Mouse (Mus musculus): Measurements from ENCODE around the gene Alg9. TPM values are rescaled to one million over a fixed set of nuclear protein-coding genes. Genes with fewer than 3 reads are reported as not detected.

Alg9 gene
- polyA plus RNA-seq, 1 experiment from 2014 or later: 35.0 TPM

- 80% methylated on average over 2 of the region's 2 CpGs for WGBS
- Histone ChIP-seq H3K27ac (no peak overlapping the region), H3K9me3 (no peaks in the 10 kb centered on the region), H3K4me1 (peaks cover 25% of the 10 kb centered on the region), H3K27me3 (ENCODE audit: poor library complexity, severe bottlenecking) (peaks cover 37% of the 10 kb centered on the region), H3K36me3 (replicated peaks) (no peaks in the 10 kb centered on the region), H3K4me3 (no peak overlapping the region)
- DNase-seq (ENCODE audit: extremely low spot score, low spot score): no peak
Observed at GRCm38 (mm10) chr9:50742744-50743143, 32.1 kb upstream of the Alg9 start.

GRCm38 (mm10) chr9:50745806-50746205, 29.0 kb upstream of the Alg9 start:
- Histone ChIP-seq H3K27ac (peak overlapping the region; percentile 74), H3K4me3 (peak overlapping the region; percentile 51), H3K9me3 (no peaks in the 10 kb centered on the region), H3K4me1 (peaks cover 14% of the 10 kb centered on the region), H3K27me3 (ENCODE audit: poor library complexity, severe bottlenecking) (peaks cover 34% of the 10 kb centered on the region), H3K36me3 (replicated peaks) (no peaks in the 10 kb centered on the region)
- DNase-seq (ENCODE audit: extremely low spot score, low spot score): no peak
- WGBS: 9% methylated on average over 7 of the region's 7 CpGs

- under 1% methylated on average over 19 of the region's 19 CpGs for WGBS
Observed at GRCm38 (mm10) chr9:50746214-50746677, 28.6 kb upstream of the Alg9 start, which contains the start of gene 2310030G06Rik. Gene 2310030G06Rik (minus strand): TSS chr9:50746536.

GRCm38 (mm10) chr9:50750706-50751105, 24.1 kb upstream of the Alg9 start:
- Histone ChIP-seq H3K27ac (no peak overlapping the region), H3K9me3 (no peaks in the 10 kb centered on the region), H3K27me3 (ENCODE audit: poor library complexity, severe bottlenecking) (peaks cover 50% of the 10 kb centered on the region), H3K36me3 (replicated peaks) (no peaks in the 10 kb centered on the region), H3K4me1 (peaks cover 36% of the 10 kb centered on the region), H3K4me3 (no peak overlapping the region)
- WGBS: 71% methylated on average over 6 of the region's 6 CpGs
- no peak for DNase-seq (ENCODE audit: extremely low spot score, low spot score)

More at GRCm38 (mm10) chr9:50746214-50746677, 28.6 kb upstream of the Alg9 start, which contains the start of gene 2310030G06Rik:
- Histone ChIP-seq H3K36me3 (replicated peaks) (no peaks in the 10 kb centered on the region), H3K27ac (peak within 1 kb of the TSS; percentile 74), H3K27me3 (ENCODE audit: poor library complexity, severe bottlenecking) (peaks cover 38% of the 10 kb centered on the region), H3K4me1 (peaks cover 18% of the 10 kb centered on the region), H3K4me3 (peak within 1 kb of the TSS; percentile 51), H3K9me3 (no peaks in the 10 kb centered on the region)
- DNase-seq (ENCODE audit: extremely low spot score, low spot score): no peak

- peaks cover 44% of the 10 kb centered on the region for H3K27me3 ChIP-seq (ENCODE audit: poor library complexity, severe bottlenecking)
- peaks cover 29% of the 10 kb centered on the region for H3K4me1 ChIP-seq
- no peaks in the 10 kb centered on the region for H3K36me3 ChIP-seq (replicated peaks)
- no peak within 1 kb of the TSS for H3K27ac ChIP-seq
- no peak within 1 kb of the TSS for H3K4me3 ChIP-seq
- H3K9me3 ChIP-seq: no peaks in the 10 kb centered on the region
- WGBS: 76% methylated on average over 22 of the region's 22 CpGs
- no peak for DNase-seq (ENCODE audit: extremely low spot score, low spot score)
Observed at GRCm38 (mm10) chr9:50751323-50751722, 23.5 kb upstream of the Alg9 start, which contains the start of gene Cryab. Gene Cryab (plus strand): TSS chr9:50751325.

- peaks cover 31% of the 10 kb centered on the region for H3K4me1 ChIP-seq
- H3K36me3 ChIP-seq (replicated peaks): no peaks in the 10 kb centered on the region
- 68% methylated on average over 14 of the region's 14 CpGs for WGBS
- no peaks in the 10 kb centered on the region for H3K9me3 ChIP-seq
- DNase-seq (ENCODE audit: extremely low spot score, low spot score): no peak
- peaks cover 36% of the 10 kb centered on the region for H3K27me3 ChIP-seq (ENCODE audit: poor library complexity, severe bottlenecking)
- H3K4me3 ChIP-seq: no peak within 1 kb of the TSS
- H3K27ac ChIP-seq: no peak within 1 kb of the TSS
Observed at GRCm38 (mm10) chr9:50752054-50752602, 22.7 kb upstream of the Alg9 start, which contains the start of gene Hspb2. Gene Hspb2 (minus strand): TSS chr9:50752354.

- Histone ChIP-seq H3K4me1 (peaks cover 31% of the 10 kb centered on the region), H3K27me3 (ENCODE audit: poor library complexity, severe bottlenecking) (0 out of 2 replicates have a peak, but pooled peaks cover 27% of the 10 kb centered on the region), H3K4me3 (no peak overlapping the region), H3K27ac (no peak overlapping the region), H3K36me3 (replicated peaks) (no peaks in the 10 kb centered on the region), H3K9me3 (no peaks in the 10 kb centered on the region)
- 75% methylated on average over 17 of the region's 17 CpGs for WGBS
- no peak for DNase-seq (ENCODE audit: extremely low spot score, low spot score)
Observed at GRCm38 (mm10) chr9:50752784-50753615, 21.8 kb upstream of the Alg9 start.

- H3K4me3 ChIP-seq: no peak overlapping the region
- H3K27me3 ChIP-seq (ENCODE audit: poor library complexity, severe bottlenecking): 0 out of 2 replicates have a peak, but pooled peaks cover 24% of the 10 kb centered on the region
- DNase-seq (ENCODE audit: extremely low spot score, low spot score): no peak
- H3K27ac ChIP-seq: no peak overlapping the region
- no peaks in the 10 kb centered on the region for H3K36me3 ChIP-seq (replicated peaks)
- H3K4me1 ChIP-seq: peaks cover 31% of the 10 kb centered on the region
- WGBS: 75% methylated on average over 7 of the region's 7 CpGs
- no peaks in the 10 kb centered on the region for H3K9me3 ChIP-seq
Observed at GRCm38 (mm10) chr9:50753947-50754346, 20.9 kb upstream of the Alg9 start.

- no peak for DNase-seq (ENCODE audit: extremely low spot score, low spot score)
- 52% methylated on average over 5 of the region's 5 CpGs for WGBS
- H3K4me3 ChIP-seq: no peak overlapping the region
- 0 out of 2 replicates have a peak, but pooled peaks cover 15% of the 10 kb centered on the region for H3K27me3 ChIP-seq (ENCODE audit: poor library complexity, severe bottlenecking)
- H3K27ac ChIP-seq: no peak overlapping the region
- no peaks in the 10 kb centered on the region for H3K36me3 ChIP-seq (replicated peaks)
- no peaks in the 10 kb centered on the region for H3K9me3 ChIP-seq
- peaks cover 18% of the 10 kb centered on the region for H3K4me1 ChIP-seq
Observed at GRCm38 (mm10) chr9:50756711-50757110, 18.1 kb upstream of the Alg9 start.

- DNase-seq (ENCODE audit: extremely low spot score, low spot score): no peak
- Histone ChIP-seq H3K9me3 (no peaks in the 10 kb centered on the region), H3K36me3 (replicated peaks) (no peaks in the 10 kb centered on the region), H3K27me3 (ENCODE audit: poor library complexity, severe bottlenecking) (no peaks in the 10 kb centered on the region), H3K4me3 (no peak overlapping the region), H3K27ac (no peak overlapping the region), H3K4me1 (peaks cover 2% of the 10 kb centered on the region; the same call in 1 of the 2 replicates)
- WGBS: 68% methylated on average over 6 of the region's 6 CpGs
Observed at GRCm38 (mm10) chr9:50761520-50762243, 13.1 kb upstream of the Alg9 start.

- DNase-seq (ENCODE audit: extremely low spot score, low spot score): no peak
- no peaks in the 10 kb centered on the region for H3K9me3 ChIP-seq
- no peak overlapping the region for H3K27ac ChIP-seq
- H3K4me1 ChIP-seq: peaks cover 11% of the 10 kb centered on the region
- H3K4me3 ChIP-seq: no peak overlapping the region
- H3K36me3 ChIP-seq (replicated peaks): no peaks in the 10 kb centered on the region
- H3K27me3 ChIP-seq (ENCODE audit: poor library complexity, severe bottlenecking): no peaks in the 10 kb centered on the region
- WGBS: 79% methylated on average over 1 of the region's 1 CpGs
Observed at GRCm38 (mm10) chr9:50763331-50763730, 11.5 kb upstream of the Alg9 start.

GRCm38 (mm10) chr9:50767531-50768106, 7.2 kb upstream of the Alg9 start:
- Histone ChIP-seq H3K9me3 (no peaks in the 10 kb centered on the region), H3K36me3 (replicated peaks) (peaks cover 16% of the 10 kb centered on the region), H3K4me3 (peak overlapping the region; percentile 73), H3K27ac (peak overlapping the region; percentile 94), H3K4me1 (peaks cover 23% of the 10 kb centered on the region), H3K27me3 (ENCODE audit: poor library complexity, severe bottlenecking) (no peaks in the 10 kb centered on the region)
- no peak for DNase-seq (ENCODE audit: extremely low spot score, low spot score)
- 8% methylated on average over 17 of the region's 17 CpGs for WGBS

All from forebrain, embryonic 10.5 days (tissue).